Mouse (Mus musculus): ENCODE measurements around the gene Creld2. TPM values are rescaled to one million over a fixed set of nuclear protein-coding genes. Genes with fewer than 3 reads are reported as not detected.

Creld2 gene
- polyA plus RNA-seq, 1 experiment, result 372 TPM

DNA sequence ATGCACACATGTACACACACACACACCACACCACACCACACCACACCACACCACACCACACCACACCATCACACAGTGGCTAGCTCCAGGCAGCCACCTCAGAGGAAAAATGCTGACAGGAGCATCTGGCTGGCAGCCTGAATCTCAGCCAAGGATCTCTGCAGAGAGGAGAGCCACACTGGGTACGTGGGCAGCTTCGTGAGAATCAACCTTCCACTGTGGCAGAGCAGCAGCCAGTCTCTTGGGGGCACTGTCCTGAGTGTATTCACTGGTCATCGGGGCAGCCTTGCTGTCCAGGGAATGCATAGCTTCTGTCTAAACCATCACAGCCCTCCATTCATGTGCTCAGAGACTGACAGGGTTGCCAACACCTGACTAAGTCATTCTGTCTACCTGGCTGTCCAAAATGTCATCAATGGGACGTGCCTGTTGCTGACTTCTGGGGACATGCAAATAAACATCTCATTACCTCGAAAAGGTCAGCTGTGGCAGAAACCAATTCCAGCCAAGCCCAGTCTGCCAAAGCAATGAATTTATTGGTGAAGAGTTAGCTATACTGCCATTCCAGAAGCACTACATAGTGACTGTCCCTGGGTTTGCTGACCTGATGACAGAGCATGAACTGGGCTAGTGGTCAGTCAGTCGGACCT is 10.5 kb downstream of the Creld2 start:
- Histone ChIP-seq H3K4me3 (ENCODE audit: control insufficient read depth, low read depth, low read length) (no peak overlapping the region), H3K36me3 (ENCODE audit: control insufficient read depth, insufficient read depth, low read length) (no peaks in the 10 kb centered on the region), H3K27ac (ENCODE audit: control insufficient read depth, insufficient read depth, low read depth, low read length) (no peak overlapping the region), H3K4me1 (ENCODE audit: control insufficient read depth, insufficient read depth, low read length) (no peaks in the 10 kb centered on the region), H3K27me3 (ENCODE audit: control insufficient read depth, insufficient read depth, low read length) (no peaks in the 10 kb centered on the region)
- TF ChIP-seq POLR2A (IDR thresholded peaks at IDR 0.05; ENCODE audit: control insufficient read depth, low read depth, low read length) (no peak), CTCF (IDR thresholded peaks at IDR 0.05; ENCODE audit: control insufficient read depth, insufficient read depth, insufficient replicate concordance, low read depth, low read length) (no peak)

DNA sequence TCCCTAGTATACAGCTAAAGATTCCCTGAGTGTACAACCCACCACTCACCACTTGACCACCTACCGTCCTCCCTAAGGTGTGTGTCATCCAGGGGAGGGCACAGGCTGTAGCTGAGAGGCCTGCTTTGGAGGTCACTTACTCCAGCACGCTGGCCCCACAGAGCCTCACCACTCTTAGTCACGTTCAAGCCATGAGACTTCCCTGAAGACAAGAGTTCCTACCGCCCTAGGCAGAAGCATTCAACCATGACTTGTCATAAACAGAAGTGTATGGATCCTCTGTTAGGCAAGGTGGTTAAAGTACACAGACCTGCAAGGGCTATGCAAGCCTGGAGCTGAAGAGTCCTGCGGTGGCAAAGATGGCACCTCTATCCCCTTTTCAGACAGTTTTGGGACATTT is 11.2 kb downstream of the Creld2 start:
- TF ChIP-seq CTCF (IDR thresholded peaks at IDR 0.05; ENCODE audit: control insufficient read depth, insufficient read depth, insufficient replicate concordance, low read depth, low read length), result no peak
- TF ChIP-seq POLR2A (IDR thresholded peaks at IDR 0.05; ENCODE audit: control insufficient read depth, low read depth, low read length), result no peak
- Histone ChIP-seq H3K36me3 (ENCODE audit: control insufficient read depth, insufficient read depth, low read length) (no peaks in the 10 kb centered on the region), H3K27ac (ENCODE audit: control insufficient read depth, insufficient read depth, low read depth, low read length) (no peak overlapping the region), H3K27me3 (ENCODE audit: control insufficient read depth, insufficient read depth, low read length) (no peaks in the 10 kb centered on the region), H3K4me3 (ENCODE audit: control insufficient read depth, low read depth, low read length) (no peak overlapping the region), H3K4me1 (ENCODE audit: control insufficient read depth, insufficient read depth, low read length) (no peaks in the 10 kb centered on the region)

DNA sequence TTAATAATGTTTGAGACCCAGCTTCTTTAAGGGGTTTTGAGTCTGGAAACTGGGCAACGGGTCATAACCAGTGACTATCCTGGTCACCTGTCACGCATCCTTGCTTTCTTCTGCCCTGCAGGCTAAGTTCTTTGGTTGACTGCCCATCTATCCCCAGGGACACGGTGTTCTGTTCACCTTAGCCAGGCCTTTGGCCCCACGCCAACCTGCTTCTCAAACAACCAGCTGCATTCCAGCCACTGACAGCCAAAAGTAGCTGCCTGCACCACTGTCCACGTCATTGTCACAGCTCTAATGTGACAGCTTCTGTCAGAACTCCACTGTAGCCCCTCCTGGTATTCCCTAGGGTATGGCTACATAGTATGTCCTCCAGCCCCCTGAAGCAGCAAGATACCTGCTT is 12.0 kb downstream of the Creld2 start:
- no peaks in the 10 kb centered on the region for H3K27me3 ChIP-seq (ENCODE audit: control insufficient read depth, insufficient read depth, low read length)
- H3K4me3 ChIP-seq (ENCODE audit: control insufficient read depth, low read depth, low read length), result no peak overlapping the region
- H3K27ac ChIP-seq (ENCODE audit: control insufficient read depth, insufficient read depth, low read depth, low read length), result no peak overlapping the region
- no peaks in the 10 kb centered on the region for H3K36me3 ChIP-seq (ENCODE audit: control insufficient read depth, insufficient read depth, low read length)
- TF ChIP-seq CTCF (IDR thresholded peaks at IDR 0.05; ENCODE audit: control insufficient read depth, insufficient read depth, insufficient replicate concordance, low read depth, low read length) (no peak), POLR2A (IDR thresholded peaks at IDR 0.05; ENCODE audit: control insufficient read depth, low read depth, low read length) (no peak)
- H3K4me1 ChIP-seq (ENCODE audit: control insufficient read depth, insufficient read depth, low read length), result no peaks in the 10 kb centered on the region

DNA sequence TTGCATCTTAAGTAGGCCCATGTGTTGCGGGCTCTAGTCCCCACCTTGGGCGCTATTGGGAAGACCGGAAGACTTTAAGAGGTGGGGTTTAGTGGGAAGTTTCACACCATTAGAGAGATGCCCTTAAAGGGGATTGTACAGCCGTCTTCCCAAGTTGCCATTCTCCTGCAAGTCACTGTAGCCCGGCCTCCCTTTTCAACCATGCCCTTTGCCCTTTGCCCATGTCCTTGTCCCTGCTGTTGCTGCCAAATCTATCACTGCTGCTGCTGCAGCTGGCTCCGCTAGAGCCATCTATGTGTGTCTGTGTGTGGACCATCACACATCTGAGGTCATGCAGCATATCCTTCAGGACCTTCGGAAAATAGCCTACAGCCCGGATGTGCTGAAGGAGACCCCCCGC is 13.1 kb downstream of the Creld2 start:
- Histone ChIP-seq H3K4me3 (ENCODE audit: control insufficient read depth, low read depth, low read length) (no peak overlapping the region), H3K27me3 (ENCODE audit: control insufficient read depth, insufficient read depth, low read length) (no peaks in the 10 kb centered on the region), H3K4me1 (ENCODE audit: control insufficient read depth, insufficient read depth, low read length) (peaks cover 4% of the 10 kb centered on the region), H3K36me3 (ENCODE audit: control insufficient read depth, insufficient read depth, low read length) (no peaks in the 10 kb centered on the region), H3K27ac (ENCODE audit: control insufficient read depth, insufficient read depth, low read depth, low read length) (no peak overlapping the region)
- TF ChIP-seq CTCF (IDR thresholded peaks at IDR 0.05; ENCODE audit: control insufficient read depth, insufficient read depth, insufficient replicate concordance, low read depth, low read length) (no peak), POLR2A (IDR thresholded peaks at IDR 0.05; ENCODE audit: control insufficient read depth, low read depth, low read length) (no peak)

DNA sequence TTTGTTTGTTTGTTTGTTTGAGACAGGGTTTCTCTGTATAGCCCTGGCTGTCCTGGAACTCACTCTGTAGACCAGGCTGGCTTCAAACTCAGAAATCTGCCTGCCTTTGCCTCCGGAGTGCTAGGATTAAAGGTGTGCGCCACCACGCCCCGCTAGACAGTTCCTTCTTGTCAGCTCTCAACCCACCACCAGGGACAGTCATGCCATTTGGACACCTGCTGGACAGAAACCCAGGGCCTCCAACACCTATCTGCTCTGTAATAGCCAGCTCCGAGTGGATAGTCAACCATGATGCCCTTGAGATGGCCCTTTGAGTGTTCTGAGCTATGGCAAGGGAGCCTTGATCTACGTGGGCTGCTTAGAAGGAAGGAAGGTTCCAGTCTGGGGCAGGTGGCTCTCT is 16.6 kb downstream of the Creld2 start:
- Histone ChIP-seq H3K27ac (ENCODE audit: control insufficient read depth, insufficient read depth, low read depth, low read length) (no peak overlapping the region), H3K36me3 (ENCODE audit: control insufficient read depth, insufficient read depth, low read length) (no peaks in the 10 kb centered on the region), H3K27me3 (ENCODE audit: control insufficient read depth, insufficient read depth, low read length) (no peaks in the 10 kb centered on the region), H3K4me3 (ENCODE audit: control insufficient read depth, low read depth, low read length) (no peak overlapping the region), H3K4me1 (ENCODE audit: control insufficient read depth, insufficient read depth, low read length) (peaks cover 4% of the 10 kb centered on the region)
- TF ChIP-seq CTCF (IDR thresholded peaks at IDR 0.05; ENCODE audit: control insufficient read depth, insufficient read depth, insufficient replicate concordance, low read depth, low read length), result no peak
- no peak for TF ChIP-seq POLR2A (IDR thresholded peaks at IDR 0.05; ENCODE audit: control insufficient read depth, low read depth, low read length)

DNA sequence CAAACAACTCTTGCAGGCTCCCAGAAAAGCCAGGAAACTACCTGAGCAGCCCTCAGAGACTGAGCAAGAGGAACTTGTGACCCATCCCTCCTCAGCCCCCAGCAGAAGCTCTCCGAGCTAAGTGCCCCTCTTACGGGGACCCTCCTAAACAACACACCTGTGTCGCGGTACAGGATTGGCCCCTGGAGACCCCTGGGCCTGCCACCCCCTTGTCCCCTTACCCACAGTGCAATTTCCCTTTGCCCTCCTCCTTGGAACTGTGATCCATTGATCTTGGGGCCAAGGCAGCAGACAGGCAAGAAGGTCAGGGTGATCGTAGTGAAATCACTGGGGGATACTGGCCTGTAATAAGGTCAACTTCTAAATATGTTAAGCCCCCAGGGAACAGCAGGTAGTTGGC is 17.1 kb downstream of the Creld2 start:
- Histone ChIP-seq H3K27ac (ENCODE audit: control insufficient read depth, insufficient read depth, low read depth, low read length) (no peak overlapping the region), H3K4me1 (ENCODE audit: control insufficient read depth, insufficient read depth, low read length) (peaks cover 4% of the 10 kb centered on the region), H3K27me3 (ENCODE audit: control insufficient read depth, insufficient read depth, low read length) (no peaks in the 10 kb centered on the region), H3K36me3 (ENCODE audit: control insufficient read depth, insufficient read depth, low read length) (no peaks in the 10 kb centered on the region), H3K4me3 (ENCODE audit: control insufficient read depth, low read depth, low read length) (no peak overlapping the region)
- TF ChIP-seq CTCF (IDR thresholded peaks at IDR 0.05; ENCODE audit: control insufficient read depth, insufficient read depth, insufficient replicate concordance, low read depth, low read length) (no peak), POLR2A (IDR thresholded peaks at IDR 0.05; ENCODE audit: control insufficient read depth, low read depth, low read length) (no peak)

DNA sequence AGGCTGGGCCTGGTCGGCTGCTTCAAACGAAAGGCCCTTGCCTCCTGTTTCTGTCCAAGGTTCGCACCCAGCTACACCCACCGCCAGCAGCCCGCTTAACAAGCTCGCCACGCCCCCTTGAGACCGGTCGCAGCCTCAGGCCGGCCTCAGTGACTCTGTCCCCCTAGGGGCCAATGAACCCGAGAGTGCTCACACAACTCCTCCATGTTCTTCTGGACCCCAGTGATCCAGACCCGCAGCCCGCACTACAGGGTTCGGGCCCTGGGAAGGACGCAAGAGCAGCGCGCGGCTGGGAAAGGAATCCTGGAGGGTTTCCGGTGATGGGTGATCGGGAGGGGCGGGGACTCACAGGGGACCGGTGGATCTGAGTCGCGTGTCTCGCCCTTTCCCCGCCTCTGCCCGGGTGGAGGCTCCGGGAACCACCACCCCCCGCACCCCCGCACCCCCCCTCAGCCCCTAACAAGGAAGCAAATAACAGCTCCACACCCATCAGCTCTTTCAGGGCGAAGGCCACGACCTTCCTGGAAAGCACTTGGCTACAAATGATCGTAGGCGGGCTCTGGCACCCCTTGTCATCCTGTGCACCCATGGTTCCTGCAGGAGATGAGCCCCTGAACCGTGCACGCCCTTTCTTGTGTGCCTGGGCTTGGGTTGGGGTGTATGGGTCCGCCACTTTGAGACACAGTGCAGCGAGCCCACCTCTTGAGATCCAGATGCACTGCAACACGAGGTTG is 17.9 kb downstream of the Creld2 start:
- H3K27me3 ChIP-seq (ENCODE audit: control insufficient read depth, insufficient read depth, low read length), result no peaks in the 10 kb centered on the region
- peaks cover 4% of the 10 kb centered on the region for H3K4me1 ChIP-seq (ENCODE audit: control insufficient read depth, insufficient read depth, low read length)
- no peak for TF ChIP-seq POLR2A (IDR thresholded peaks at IDR 0.05; ENCODE audit: control insufficient read depth, low read depth, low read length)
- no peak for TF ChIP-seq CTCF (IDR thresholded peaks at IDR 0.05; ENCODE audit: control insufficient read depth, insufficient read depth, insufficient replicate concordance, low read depth, low read length)
- peak overlapping the region; percentile 25 for H3K4me3 ChIP-seq (ENCODE audit: control insufficient read depth, low read depth, low read length)
- H3K27ac ChIP-seq (ENCODE audit: control insufficient read depth, insufficient read depth, low read depth, low read length), result no peak overlapping the region
- H3K36me3 ChIP-seq (ENCODE audit: control insufficient read depth, insufficient read depth, low read length), result no peaks in the 10 kb centered on the region

Measured in testis, adult 2 months (tissue).